Mouse (Mus musculus): ENCODE measurements around the gene Lsm2.
"Not testable (repeated sequence)": the region's sequence is repeated elsewhere in the genome, so short reads cannot be mapped to it uniquely, and the experiment has no call there.

The Lsm2 gene
- long read RNA-seq, experiment 1, transcript Lsm2-202 (5 exons, 840 nt) = major isoform, 28 of 35 reads
- long read RNA-seq, experiment 1, partial matches to known transcripts = 0 of 35 reads
- long read RNA-seq, experiment 1, other reads (novel, unspliced or antisense) = 3 of 35 reads
- long read RNA-seq, experiment 2, transcript Lsm2-208 (4 exons, 521 nt) = minor isoform, 5 of 49 reads
- long read RNA-seq, experiment 2, transcript Lsm2-202 (5 exons, 840 nt) = major isoform, 38 of 49 reads
- long read RNA-seq, experiment 2, partial matches to known transcripts = 0 of 49 reads
- long read RNA-seq, experiment 2, other reads (novel, unspliced or antisense) = 5 of 49 reads

DNA sequence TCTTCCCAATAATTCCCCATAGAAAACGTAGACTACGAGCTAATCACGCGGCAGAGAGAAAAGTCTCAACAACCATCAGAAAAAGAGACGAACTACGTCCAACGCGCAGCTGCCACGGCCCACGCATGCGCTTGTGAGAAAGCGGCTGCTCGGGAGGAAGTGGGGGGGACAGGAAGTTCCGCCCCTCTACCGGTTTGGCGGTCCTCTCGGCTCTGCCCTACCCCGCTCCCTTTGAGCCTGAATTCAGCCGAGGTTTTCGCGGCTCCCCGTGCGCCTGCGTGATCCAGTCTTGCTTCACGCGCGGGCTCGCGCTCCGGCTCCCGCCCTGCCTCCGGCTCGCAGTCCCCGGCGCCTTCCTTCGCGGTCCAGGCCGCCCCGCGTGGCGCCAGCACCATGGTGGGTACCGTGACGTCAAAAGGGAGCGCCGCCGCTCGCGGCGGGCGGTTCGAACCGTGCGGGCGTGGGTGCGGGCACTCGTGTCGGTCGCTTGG, at the start of gene Lsm2:
Lsm2 (plus strand) TSS at position 173 of the 491 bp plus-strand sequence.
- intact Hi-C loops (cut with DNase I) = loop anchor here (2.0 to 5.0 kb wide), 2 partner anchors 29 to 144 kb away; partner anchors contain the start of genes Dxo and Stk19

DNA sequence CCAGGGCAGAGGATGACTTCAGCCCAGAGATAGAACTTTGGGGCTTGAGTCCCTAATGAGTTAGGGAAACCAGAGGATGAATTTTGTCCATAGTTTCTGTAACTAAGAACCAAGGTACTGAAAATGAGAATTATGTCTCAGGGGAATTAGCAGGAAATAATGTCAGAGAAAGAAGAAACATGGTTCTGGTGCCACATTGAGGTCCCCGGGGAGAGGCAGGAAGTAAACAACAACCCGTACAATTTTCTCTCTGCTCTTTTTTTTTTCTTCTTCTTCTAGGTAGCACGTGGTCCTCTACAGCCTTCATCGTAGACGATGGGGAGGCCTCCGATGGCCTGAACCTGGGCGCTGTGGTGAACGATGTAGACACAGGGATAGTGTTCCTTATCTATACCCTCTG, 49.4 kb upstream of the Lsm2 start:
- intact Hi-C loops (cut with DNase I) = no loop called here

DNA sequence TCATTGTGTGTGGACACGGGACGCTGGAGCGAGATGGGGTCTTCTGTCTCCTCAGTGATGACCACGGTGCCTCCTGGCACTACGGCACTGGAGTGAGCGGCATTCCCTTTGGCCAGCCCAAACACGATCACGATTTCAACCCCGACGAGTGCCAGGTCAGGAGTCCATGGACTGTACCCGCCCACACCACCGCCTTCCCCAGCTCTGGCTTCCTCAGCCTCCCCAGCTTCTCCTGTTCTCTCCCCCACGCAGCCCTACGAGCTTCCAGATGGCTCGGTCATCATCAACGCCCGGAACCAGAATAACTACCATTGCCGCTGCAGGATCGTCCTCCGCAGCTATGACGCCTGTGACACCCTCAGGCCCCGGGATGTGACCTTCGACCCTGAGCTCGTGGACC, 47.6 kb upstream of the Lsm2 start:
- intact Hi-C loops (cut with DNase I) = no loop called here

DNA sequence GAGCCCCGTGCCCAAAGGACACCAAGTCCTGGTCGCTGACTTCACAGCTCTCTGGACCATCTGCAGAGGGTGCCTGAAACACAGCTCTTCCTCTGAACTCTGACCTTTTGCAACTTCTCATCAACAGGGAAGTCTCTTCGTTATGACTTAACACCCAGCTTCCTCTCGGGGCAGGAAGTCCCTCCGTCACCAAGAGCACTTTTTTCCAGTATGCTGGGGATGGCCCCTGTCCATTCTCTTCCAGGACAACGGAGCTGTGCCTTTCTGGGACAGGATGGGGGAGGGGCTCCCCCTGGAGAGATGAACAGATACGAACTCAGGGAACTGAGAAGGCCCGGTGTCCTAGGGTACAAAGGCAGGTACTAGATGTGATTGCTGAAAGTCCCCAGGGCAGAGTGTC, 46.8 kb upstream of the Lsm2 start:
- intact Hi-C loops (cut with DNase I) = no loop called here

DNA sequence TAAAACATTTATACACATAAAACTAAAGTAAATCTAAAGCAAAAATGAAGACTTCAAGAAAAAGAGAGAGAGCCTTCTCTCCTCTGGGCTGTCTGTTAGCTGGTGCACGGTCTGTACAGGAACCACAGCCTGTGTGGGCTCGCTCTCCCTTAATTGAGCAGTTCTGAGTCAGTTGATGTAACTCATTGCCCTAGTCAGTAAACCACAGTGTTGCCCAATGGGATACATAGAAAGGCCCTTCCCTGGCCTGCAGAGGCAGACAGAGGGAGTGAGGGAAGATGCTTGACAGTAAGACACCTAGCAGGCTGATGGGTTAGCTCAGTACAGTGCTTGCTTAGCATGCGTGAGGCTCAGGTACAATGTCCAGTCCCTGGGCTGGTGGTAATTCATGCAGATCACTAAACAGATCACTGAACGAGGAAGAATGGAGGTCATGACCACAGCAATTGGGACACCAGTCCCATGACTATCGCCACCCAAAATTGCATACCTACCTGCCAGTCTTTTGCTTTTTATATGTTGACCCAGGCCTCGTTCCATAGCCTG, 43.6 kb upstream of the Lsm2 start:
- intact Hi-C loops (cut with DNase I) = no loop called here

DNA sequence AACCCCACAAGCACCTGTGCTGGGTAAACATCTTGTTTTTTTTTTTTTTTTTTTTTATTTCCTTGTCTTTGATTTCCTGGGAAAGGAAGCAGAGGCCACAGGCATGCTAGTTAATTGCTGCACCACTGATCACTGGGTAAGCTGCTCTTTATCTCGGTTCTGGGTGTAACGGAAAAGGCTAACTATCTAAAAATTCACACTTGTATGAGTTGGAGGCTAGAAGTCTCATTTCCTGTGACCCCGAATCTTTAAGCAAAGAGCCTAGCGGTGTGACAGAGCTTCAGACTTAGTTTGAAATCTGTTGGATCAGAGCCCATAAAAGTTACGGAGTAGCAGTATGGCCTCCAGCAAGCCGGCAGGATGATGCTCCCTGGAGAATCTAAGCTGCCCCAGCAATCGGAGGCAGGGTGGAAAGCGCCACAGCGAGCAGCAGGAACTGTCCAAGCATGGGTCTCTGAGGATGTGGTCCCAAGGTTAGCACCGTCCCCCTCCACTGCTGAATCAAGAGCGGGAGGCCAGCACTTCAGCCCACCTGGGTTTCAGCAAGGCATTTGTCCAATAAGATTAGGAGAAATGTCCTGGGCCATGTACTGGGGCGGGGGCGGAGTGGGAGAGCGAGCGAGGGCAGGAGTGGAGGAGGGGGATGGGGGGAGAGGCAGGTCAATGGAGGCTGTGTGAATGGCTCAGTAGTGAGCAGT, 40.2 kb upstream of the Lsm2 start:
- intact Hi-C loops (cut with DNase I) = no loop called here

DNA sequence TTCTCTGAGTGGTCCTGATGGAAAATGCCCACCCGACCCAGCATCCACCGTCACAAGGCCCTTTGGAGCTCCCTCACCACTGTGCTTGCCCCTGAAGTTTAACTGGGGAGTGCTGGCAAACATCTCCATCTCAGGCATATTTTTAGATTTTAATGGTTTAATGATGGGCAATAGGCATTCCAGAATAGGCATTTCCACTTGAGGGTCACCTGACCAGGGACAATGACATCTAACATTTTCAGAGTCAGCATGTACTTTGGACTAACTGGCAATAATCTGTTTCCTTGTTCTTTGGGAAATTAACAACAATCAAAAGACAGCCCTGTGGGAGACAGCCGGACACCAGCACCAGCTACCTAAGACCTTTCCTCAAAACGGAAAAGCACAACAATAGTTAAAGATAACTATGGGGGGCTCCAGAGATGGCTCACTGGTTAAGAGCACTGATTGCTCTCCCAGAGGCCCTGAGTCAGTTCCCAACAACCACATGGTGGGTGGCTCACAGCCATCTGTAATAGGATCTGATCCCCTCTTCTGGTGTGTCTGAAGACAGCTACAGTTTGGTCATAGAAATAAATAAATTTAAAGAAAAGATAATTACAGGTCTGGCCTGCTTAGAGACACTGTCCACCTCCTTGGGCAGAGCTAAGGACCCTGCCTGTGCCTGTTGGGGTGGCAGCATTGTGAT, 38.4 kb upstream of the Lsm2 start:
- intact Hi-C loops (cut with DNase I) = no loop called here

DNA sequence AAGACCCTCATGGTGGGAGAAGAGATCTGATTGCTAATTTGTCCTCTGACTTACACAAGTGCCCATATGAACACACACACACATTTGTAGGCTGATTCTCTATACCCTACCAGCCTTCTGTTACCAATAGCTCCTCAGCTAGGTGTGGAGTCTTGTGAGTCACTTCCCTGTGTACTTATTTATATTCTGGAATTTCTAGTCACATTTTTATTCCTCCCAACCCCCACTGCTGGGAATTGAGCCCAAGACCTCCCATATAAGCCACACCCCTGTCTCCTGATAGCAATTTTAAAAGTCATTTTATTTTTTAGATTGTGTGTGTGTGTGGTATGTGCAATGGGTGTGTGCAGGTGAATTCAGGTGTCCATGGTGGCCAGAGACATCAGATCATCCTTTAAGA, 37.3 kb upstream of the Lsm2 start:
- intact Hi-C loops (cut with DNase I) = no loop called here

DNA sequence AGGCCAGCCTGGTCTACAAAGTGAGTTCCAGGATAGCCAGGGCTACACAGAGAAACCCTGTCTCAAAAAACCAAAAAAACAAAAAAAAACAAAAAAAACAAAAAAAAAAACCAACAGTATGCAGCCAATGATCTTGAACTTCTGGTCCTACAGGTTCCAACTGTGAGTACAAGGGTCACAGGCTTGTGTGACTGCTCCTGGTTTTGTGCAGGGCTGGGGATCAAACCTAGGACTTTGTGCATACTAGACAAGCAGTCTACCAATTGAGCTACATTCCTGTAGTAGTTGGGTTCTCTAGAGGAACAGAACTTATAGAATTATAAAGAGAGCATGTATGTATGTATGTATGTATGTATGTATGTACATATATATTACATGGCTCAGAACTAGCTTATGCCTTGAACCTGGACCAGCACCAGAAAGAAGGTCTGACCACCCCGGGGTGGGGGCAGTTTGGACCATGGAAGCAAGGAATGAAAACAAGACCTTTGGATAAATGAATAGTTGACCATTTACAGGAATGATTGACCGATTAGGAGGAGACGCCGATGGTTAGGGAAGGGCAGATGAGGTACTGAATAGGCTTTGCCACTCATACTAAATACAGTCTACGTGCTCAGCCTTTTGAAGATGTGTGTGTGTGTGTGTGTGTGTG, 35.0 kb upstream of the Lsm2 start:
- intact Hi-C loops (cut with DNase I) = no loop called here

DNA sequence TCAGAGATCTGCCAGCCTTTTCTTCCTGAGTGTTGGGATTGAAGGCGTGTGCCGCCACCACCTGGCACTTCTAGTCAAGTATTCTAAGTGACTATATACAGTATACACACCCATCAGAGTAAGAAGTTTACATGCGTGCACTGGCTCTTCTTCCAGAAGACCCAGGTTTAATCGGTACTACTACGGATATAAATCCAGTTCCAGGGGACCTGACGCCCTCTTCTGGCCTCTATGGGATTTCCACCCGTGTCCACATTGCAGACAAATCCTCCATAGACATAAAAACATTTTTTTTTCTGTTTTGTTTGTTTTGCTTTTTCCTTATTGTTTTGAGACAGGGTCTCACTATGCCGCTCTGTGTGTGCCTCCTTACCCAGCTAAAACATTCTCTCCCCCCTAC, 34.1 kb upstream of the Lsm2 start:
- intact Hi-C loops (cut with DNase I) = no loop called here

DNA sequence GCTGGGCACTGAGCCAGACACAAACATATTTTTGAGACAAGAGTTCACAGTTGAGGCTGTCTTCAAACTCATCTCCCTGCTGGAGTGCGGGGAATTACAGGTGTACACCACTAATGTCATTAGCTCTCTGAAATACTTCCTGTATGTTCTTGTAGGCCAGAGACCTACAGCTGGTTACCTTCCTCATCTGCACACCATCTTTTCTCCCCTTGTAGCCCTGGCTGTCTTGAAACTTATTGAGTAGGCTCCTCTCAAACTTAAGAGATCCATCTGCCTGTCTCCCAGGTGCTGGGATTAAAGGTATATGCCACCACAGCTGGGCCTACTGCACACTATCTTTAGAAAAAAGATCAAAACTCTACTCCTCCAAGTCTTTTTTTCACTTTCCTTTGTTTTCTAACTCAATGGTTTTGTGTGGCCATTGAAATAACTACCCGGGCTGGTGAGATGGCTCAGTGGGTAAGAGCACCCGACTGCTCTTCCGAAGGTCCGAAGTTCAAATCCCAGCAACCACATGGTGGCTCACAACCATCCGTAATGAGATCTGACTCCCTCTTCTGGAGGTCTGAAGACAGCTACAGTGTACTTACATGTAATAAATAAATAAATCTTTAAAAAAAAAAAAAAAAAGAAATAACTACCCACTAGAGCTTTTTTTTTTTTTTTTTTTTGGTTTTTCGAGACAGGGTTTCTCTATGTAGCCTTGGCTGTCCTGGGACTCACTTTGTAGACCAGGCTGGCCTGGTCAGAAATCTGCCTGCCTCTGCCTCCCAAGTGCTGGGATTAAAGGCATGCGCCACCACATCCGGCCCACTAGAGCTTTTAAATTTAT, 32.7 kb upstream of the Lsm2 start:
- intact Hi-C loops (cut with DNase I) = not testable (repeated sequence)

DNA sequence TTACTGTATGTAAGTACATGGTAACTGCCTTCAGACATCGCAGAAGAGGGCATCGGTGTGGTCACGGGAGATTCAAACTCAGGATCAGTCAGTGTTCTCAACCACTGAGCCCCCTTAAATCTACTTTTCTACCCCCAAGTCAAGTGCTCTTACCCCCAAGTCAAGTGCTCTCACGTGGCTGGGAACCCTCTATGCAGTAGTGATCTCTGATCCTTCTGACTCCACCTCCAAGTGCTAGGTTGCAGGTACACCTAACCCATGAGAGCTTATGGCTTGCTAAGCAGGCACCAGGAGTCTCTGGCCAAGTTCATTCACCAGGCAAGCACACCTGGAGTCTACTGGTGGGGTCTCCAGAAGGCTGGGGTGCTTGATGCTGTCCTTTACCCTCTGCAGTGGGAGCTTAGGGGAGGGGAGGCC, 32.1 kb upstream of the Lsm2 start:
- intact Hi-C loops (cut with DNase I) = no loop called here

DNA sequence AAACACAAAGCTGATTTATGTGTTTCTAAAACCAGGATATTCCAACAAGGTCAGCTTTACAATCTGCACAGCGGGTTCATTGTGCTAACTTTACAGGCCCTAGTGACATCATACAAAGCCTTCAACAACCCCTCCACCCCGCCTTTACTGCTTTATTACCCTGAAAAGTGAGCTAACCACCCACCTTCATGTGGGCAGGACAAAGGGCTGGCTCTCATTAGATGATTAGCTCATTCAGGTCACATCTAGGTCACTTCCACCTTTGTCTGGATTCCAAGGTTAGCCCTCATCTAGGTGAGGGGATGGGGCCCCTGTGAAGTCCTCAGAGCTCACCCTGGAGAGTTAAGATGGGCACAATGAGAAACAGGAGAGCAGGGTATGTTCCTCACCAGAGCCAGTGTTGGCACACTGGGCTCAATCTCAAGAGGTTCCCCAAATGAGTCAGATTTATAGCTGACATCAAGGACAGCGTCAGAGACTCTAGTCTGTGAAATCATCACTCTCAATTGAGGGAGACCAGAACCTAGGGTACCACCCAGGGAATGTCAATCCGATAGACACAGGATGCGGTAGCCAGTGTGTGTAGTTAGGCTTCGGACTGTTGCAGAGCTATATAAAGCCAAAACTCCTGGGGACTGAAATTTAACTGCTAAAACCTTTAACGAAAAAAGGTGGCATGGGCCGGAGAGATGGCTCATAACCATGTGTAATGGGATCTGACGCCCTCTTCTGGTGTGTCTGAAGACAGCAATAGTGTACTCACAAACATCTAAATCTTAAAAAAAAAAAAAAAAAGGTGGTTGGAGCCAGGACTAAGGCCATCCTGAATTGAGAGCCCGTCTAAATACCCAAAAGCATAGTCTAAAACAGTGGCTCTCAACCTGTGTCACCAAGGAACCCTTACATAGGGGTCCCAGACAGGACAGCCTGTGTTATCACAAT, 30.9 kb upstream of the Lsm2 start:
- intact Hi-C loops (cut with DNase I) = no loop called here

DNA sequence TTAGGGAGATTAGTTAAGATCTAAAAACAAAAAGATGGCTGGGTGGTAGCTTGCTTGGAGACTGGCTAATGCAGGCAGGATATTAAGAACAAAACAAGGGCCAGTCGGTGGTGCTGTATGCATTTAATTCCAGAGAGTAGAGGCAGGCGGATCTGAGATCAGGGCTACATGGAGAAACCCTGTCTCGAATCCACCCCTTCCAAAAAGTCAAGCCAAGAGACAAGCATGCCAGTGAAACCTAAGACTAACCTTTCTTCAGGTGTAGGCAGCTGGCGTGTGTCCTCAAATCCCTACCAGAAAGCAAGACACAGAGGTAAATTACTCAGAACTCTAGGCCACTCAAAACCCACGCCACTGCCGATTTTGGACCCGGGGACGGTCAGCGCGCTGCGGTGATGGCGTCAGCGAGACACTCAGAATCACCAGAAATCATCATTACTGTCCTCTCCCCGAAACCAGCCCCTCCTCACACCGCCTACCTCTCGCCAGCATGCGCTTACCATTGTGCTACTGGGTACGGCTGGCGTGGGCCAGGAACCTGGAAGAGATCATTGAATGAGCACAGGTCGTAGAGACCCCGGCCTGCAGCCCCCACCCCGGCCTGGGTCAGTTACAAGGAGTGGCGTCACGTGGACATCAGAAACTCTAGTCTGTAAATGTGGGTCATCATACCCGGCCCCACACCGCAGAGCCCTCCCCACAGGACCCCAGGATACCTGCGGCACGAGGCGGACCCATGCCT, 29.9 kb upstream of the Lsm2 start:
- intact Hi-C loops (cut with DNase I) = loop anchor here (2.0 kb wide), 1 partner anchor 29 kb away; the partner anchor contains the start of gene Lsm2

DNA sequence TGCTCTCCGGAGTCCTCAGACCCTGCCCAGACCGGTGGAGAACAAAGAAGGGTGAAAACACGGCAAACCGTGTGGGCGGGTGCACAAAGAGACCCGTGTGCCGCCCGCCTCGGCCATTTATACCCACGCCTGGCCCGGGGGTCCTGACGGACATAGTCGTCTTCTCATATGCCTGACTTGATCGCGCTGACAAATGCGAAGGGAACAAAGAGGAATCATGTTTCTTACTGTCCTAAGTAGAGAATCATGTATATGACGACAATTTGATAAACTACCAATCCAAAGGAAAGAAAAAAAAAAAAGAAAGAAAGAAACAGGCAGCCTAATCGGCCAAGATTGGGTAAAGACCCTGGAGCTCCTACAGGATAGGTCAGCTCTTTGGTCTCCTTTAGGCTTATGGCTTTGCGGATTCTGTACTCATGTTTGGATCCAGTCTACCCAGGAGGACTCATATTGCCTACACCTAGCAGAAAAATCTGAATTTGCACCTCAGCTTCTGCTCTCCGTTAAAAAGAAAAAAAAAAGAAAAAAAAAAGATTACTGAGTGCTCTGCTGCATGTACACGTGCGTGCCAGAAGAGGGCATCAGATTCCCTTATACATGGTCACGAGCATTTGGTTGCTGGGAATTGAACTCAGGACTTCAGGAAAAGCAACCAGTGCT, 29.2 kb upstream of the Lsm2 start:
- intact Hi-C loops (cut with DNase I) = loop anchor here (2.0 kb wide), 1 partner anchor 28 kb away; the partner anchor contains the start of gene Lsm2

DNA sequence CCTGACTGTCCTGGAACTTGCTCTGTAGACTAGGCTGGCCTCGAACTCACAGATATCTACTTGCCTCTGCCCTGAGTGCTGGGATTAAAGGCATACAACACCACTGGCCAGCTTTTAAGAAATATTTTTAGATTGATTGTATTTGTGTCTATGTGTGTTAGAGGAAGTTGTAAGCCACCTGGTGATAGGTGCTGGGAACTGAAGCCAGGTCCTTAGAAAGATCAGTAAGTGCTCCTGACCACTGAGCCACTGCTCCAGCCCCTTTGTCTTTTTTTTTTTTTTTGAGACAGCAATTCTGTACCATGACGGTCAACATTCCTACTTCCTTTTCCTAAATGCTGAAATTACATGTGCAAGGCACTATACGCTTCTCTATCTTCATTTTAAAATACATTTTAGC, 28.4 kb upstream of the Lsm2 start:
- intact Hi-C loops (cut with DNase I) = loop anchor here (2.0 kb wide), 1 partner anchor 28 kb away; the partner anchor contains the start of gene Lsm2

DNA sequence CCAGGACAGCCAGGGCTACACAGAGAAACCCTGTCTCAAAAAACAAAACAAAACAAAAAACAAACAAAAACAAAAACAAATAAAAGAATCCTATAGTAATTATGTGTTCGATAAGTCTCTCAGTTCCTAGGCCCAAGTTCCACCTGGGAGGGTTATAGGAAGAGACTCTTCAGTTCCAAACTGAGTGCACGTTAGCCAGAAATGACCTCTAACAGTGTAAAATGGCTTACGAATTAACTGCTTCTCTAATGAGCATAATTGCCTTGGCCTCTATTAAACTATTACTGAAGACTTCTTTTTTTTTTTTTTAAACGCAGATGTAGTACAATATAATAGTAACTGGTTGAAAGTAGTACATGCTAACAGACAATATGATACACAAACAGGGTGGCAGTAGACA, 27.8 kb upstream of the Lsm2 start:
- intact Hi-C loops (cut with DNase I) = loop anchor here (2.0 kb wide), 1 partner anchor 27 kb away; the partner anchor contains the start of gene Lsm2

DNA sequence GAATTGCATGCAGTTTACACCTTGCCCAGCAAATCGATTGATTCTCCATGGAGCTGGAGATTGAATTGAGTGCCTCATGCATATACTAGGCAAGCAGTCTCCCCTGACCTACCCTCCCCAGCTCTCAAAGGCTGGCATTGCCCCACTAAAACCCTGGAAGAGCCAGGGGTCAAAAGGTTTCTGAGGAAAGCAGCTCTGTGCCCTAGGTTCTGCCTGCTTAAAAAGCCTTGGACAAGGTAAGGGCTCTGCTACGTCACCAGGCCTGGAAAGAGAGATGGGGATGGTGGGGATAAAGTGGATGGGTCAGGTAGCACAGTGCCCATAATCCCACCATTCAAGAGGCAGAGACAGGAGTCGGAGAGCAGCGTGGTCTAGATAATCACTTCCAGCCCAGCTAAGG, 26.8 kb upstream of the Lsm2 start:
- intact Hi-C loops (cut with DNase I) = no loop called here

Measured in adrenal gland (tissue).